Mouse (Mus musculus) heart, postnatal 14 days (tissue): ENCODE measurements around the gene Thg1l. TPM values are rescaled to one million over a fixed set of nuclear protein-coding genes. Genes with fewer than 3 reads are reported as not detected.
A peak's percentile ranks its signal among the peaks of the same experiment; 100 is the strongest.

Experiments
- DNase-seq, 2 experiments: peaks; one replicate each; pipeline ENCODE4 v3.0.0; 2021 to 2022
- intact Hi-C: fragments of 180-260 bp; cut with DNase I; formaldehyde crosslinking; loops from one replicate; pipeline ENCODE4 v1.15.1; 2025
- total RNA-seq, 2 experiments: library from RNA; stranded (reverse); gene quantifications; 2 replicates each; pipeline ENCODE4 v1.2.3; 2021

The Thg1l gene
- total RNA-seq, 2 experiments from 2014 or later = 4.9 to 6.3 TPM

GRCm38 (mm10) chr11:45932771-45933170 is 22.5 kb downstream of the Thg1l start:
- intact Hi-C loops = no loop called here

GRCm38 (mm10) chr11:45929541-45929940 is 25.8 kb downstream of the Thg1l start:
- intact Hi-C loops = loop anchor here (5.0 kb wide), 1 partner anchor 1342 kb away; no protein-coding TSS in a partner anchor
- DNase-seq = no peak

More at GRCm38 (mm10) chr11:45932771-45933170, 22.5 kb downstream of the Thg1l start:
- no peak for DNase-seq

GRCm38 (mm10) chr11:45927456-45927855 is 27.8 kb downstream of the Thg1l start:
- intact Hi-C loops = loop anchor here (5.0 kb wide), 1 partner anchor 1340 kb away; no protein-coding TSS in a partner anchor
- no peak for DNase-seq

GRCm38 (mm10) chr11:45926640-45927082 is 28.6 kb downstream of the Thg1l start:
- intact Hi-C loops = loop anchor here (5.0 kb wide), 1 partner anchor 1339 kb away; no protein-coding TSS in a partner anchor
- peak; percentile 75 to 84 for DNase-seq

- DNase-seq = no peak
- intact Hi-C loops = loop anchor here (5.0 kb wide), 1 partner anchor 1338 kb away; no protein-coding TSS in a partner anchor
These were observed 29.9 kb downstream of the Thg1l start for GRCm38 (mm10) chr11:45925436-45925835.

- DNase-seq = no peak
- intact Hi-C loops = no loop called here
These were observed 33.8 kb downstream of the Thg1l start for GRCm38 (mm10) chr11:45921480-45921898.

- DNase-seq = no peak
- intact Hi-C loops = no loop called here
These were observed 34.3 kb downstream of the Thg1l start for GRCm38 (mm10) chr11:45921026-45921425.

- intact Hi-C loops = no loop called here
- no peak for DNase-seq
These were observed 36.5 kb downstream of the Thg1l start for GRCm38 (mm10) chr11:45918836-45919235.

GRCm38 (mm10) chr11:45918018-45918417 is 37.3 kb downstream of the Thg1l start:
- no peak for DNase-seq
- intact Hi-C loops = no loop called here

GRCm38 (mm10) chr11:45916196-45916595 is 39.1 kb downstream of the Thg1l start:
- DNase-seq = no peak
- intact Hi-C loops = no loop called here

GRCm38 (mm10) chr11:45910701-45911100 is 44.6 kb downstream of the Thg1l start:
- intact Hi-C loops = no loop called here
- DNase-seq = no peak

GRCm38 (mm10) chr11:45908894-45909293 is 46.4 kb downstream of the Thg1l start:
- no peak for DNase-seq
- intact Hi-C loops = no loop called here

- no peak for DNase-seq
These were observed 47.2 kb downstream of the Thg1l start for GRCm38 (mm10) chr11:45908070-45908469.

GRCm38 (mm10) chr11:45907301-45907700 is 48.0 kb downstream of the Thg1l start:
- DNase-seq = no peak
- intact Hi-C loops = no loop called here

More at GRCm38 (mm10) chr11:45908070-45908469, 47.2 kb downstream of the Thg1l start:
- intact Hi-C loops = no loop called here

- DNase-seq = no peak
- intact Hi-C loops = no loop called here
These were observed 49.0 kb downstream of the Thg1l start for GRCm38 (mm10) chr11:45906109-45906786.

- intact Hi-C loops = no loop called here
- DNase-seq = no peak
These were observed 54.9 kb downstream of the Thg1l start for GRCm38 (mm10) chr11:45900233-45901015.

GRCm38 (mm10) chr11:45897392-45897791 is 57.9 kb downstream of the Thg1l start:
- intact Hi-C loops = no loop called here
- DNase-seq = no peak
